Mouse (Mus musculus) erythroblast, embryonic 14.5 days (primary cell): ENCODE results near the gene 4933430I17Rik.

Experiments used
- GATA1 ChIP-seq: IDR thresholded peaks from 2 replicates; pipeline ENCODE4 v1.6.1; 2012; ENCODE audit warnings: low read length, inconsistent platforms, mixed read lengths
- TAL1 ChIP-seq: IDR thresholded peaks from 3 replicates; pipeline ENCODE4 v1.6.1; 2012; ENCODE audit warnings: low read length, inconsistent platforms, mixed read lengths

DNA sequence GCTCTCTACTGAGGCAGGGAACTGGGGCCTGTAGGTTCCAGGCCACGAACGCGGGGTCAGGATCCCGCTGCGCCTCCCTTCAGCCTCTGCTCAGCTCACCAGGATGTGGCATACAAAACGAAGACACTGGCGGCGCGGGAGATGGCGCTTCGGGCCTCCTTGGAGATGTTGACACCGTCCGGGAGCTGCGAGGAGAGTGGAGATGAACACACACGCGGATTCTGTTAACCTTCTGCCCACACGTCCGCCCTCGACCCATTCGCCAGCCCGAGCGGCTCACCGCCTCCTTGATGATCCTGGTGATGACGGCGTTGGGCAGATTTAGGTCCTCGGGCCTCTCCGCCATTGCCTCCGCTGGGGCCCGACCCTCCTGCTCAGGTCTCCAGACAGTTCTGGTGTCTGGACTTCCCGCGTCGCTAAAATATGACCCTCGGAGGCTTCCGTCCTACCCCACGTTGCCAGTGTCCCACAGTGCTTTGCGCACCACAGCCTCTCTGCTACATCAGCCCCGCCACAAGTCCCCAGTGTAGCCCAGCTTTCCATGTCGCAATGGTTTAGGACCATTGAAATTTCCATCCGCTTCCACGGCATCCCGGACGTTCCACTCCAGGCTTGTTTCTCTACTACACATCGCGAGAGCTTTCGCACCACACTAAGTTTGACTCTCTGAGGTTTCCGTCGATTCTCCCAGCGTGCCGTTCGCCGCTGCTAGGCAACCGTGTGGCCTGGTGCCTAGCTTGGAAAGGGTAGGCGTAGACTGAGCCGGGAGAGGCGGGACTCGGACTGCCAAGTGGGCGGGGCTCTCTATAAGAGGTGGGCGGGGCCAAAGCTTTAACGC, at the start of gene 4933430I17Rik, which contains the start of gene Pole3:
- TF ChIP-seq TAL1, result no peak
- no peak for TF ChIP-seq GATA1
